Mouse (Mus musculus) frontal cortex, postnatal 25 days (tissue): ENCODE results near the gene Olfr1448.
"Not testable (repeated sequence)": the region's sequence is repeated elsewhere in the genome, so short reads cannot be mapped to it uniquely, and the experiment has no call there.

Experiments used
- DNase-seq, 2 experiments: peaks; one replicate each; pipeline ENCODE4 v3.0.0; 2022; ENCODE audit warnings: low spot score in 2 of 2

Gene Olfr1448

GRCm38 (mm10) chr19:12924319-12924718 lies at the start of gene Olfr1448:
Gene Olfr1448, minus strand, starts transcription at chr19:12924419.
- no peak for DNase-seq

- DNase-seq = not testable (repeated sequence)
Measured at GRCm38 (mm10) chr19:12970082-12970481, 45.9 kb upstream of the Olfr1448 start.

DNA sequence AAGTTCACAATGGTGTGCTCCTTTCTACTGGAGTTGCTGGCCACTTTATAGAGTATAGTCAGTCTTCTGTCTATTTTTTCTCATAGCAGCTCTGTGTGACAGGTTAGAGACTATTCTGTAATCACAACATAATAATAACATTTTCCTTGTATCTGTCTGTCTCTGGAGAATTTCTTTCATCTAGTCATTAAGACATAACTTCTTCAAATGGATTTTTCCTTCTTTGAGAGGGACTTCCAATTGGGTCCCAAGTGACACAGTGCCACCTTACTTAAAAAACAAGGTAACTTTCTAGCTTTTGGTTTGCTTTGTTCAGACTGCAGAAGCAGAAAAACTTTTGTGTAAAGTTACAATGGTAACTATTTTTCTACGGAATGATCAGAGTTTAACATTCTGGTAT lies 25.7 kb upstream of the Olfr1448 start, which contains the start of gene Olfr1450:
TSS of gene Olfr1450 (plus strand) at position 301 of the 400 bp plus-strand sequence.
- DNase-seq = no peak

DNA sequence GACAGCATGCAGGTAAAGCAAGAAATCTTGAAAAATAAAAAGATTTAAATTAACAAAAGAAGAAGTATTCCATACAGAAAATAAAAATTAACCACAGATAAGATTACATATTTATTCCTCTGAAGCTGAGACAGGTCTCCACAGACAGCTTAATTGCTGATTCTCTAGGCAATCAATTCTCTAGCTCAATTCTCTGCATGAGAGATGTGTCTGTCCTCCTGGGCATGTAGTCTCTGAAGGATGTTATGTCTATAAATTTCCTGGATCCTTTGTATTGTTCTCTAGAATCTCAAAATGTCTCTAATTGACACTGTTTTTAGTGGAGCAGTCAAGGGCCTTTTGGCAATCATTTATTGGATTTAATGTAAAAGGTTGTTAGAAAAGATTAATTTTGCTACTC lies 6.3 kb upstream of the Olfr1448 start, which contains the start of gene Olfr1449:
TSS of gene Olfr1449 (plus strand) at position 301 of the 400 bp plus-strand sequence.
- DNase-seq = no peak

GRCm38 (mm10) chr19:12903643-12904042 lies 20.6 kb downstream of the Olfr1448 start, which contains the start of gene Olfr1447:
Gene Olfr1447, minus strand, starts transcription at chr19:12903743.
- DNase-seq = no peak

- DNase-seq = no peak
Measured at GRCm38 (mm10) chr19:12893424-12893823, 30.8 kb downstream of the Olfr1448 start, which contains the start of gene Olfr1446. Gene Olfr1446, minus strand, starts transcription at chr19:12893524.

DNA sequence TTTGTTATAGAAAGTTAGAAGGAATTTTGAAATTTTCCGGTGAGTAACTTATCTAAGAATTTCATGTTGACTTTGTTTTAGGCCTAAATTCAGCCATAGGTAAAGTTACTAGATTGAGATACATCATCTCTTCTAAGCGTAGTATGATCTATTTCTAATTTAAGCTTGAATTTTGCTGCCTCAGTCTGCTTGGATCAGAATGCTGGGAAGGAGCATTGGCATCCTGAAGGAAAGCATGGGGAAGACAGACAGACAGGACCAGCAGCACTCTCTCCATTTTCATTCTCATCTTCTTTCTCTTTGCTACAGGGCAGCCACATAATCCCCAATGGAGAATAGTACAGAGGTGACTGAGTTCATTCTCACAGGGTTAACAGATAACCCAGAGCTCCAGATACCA lies 40.7 kb downstream of the Olfr1448 start, which contains the start of gene Olfr1445:
TSS of gene Olfr1445 (plus strand) at position 301 of the 400 bp plus-strand sequence.
- DNase-seq = no peak
